Mouse (Mus musculus): Measurements from ENCODE around the gene Raph1. TPM values are rescaled to one million over a fixed set of nuclear protein-coding genes. Genes with fewer than 3 reads are reported as not detected.

Gene Raph1
- polyA plus RNA-seq, 1 experiment from 2014 or later: 23.6 TPM

GRCm38 (mm10) chr1:60604481-60605021 lies 37.6 kb upstream of the Raph1 start:
- TF ChIP-seq CTCF (IDR thresholded peaks at IDR 0.05) (no peak), EP300 (IDR thresholded peaks at IDR 0.05) (no peak)
- DNase-seq (ENCODE audit: low spot score): no peak
- Histone ChIP-seq H3K27me3 (replicated peaks; ENCODE audit: insufficient read depth, low read length) (no peaks in the 10 kb centered on the region), H3K36me3 (ENCODE audit: insufficient read depth, low read length) (no peaks in the 10 kb centered on the region), H3K9ac (replicated peaks; ENCODE audit: low read depth) (no peak overlapping the region), H3K4me3 (ENCODE audit: low read depth, low read length) (no peak overlapping the region), H3K9me3 (ENCODE audit: low read length) (no peaks in the 10 kb centered on the region), H3K27ac (ENCODE audit: low read length) (no peak overlapping the region), H3K4me2 (replicated peaks; ENCODE audit: low read depth, low read length) (no peak overlapping the region), H3K4me1 (ENCODE audit: insufficient read depth, low read depth, low read length) (0 out of 2 replicates have a peak, but pooled peaks cover 6% of the 10 kb centered on the region)
- no peak for ATAC-seq
- 80% methylated on average over 3 of the region's 3 CpGs for WGBS

GRCm38 (mm10) chr1:60600682-60601081 lies 33.8 kb upstream of the Raph1 start:
- H3K4me3 ChIP-seq (ENCODE audit: low read depth, low read length): no peak overlapping the region
- H3K27me3 ChIP-seq (replicated peaks; ENCODE audit: insufficient read depth, low read length): no peaks in the 10 kb centered on the region
- WGBS: 84% methylated on average over 6 of the region's 6 CpGs
- no peak overlapping the region for H3K4me2 ChIP-seq (replicated peaks; ENCODE audit: low read depth, low read length)
- TF ChIP-seq CTCF (IDR thresholded peaks at IDR 0.05) (no peak), EP300 (IDR thresholded peaks at IDR 0.05) (no peak)
- H3K36me3 ChIP-seq (ENCODE audit: insufficient read depth, low read length): no peaks in the 10 kb centered on the region
- ATAC-seq (no peak), DNase-seq (ENCODE audit: low spot score) (no peak)
- no peak overlapping the region for H3K9ac ChIP-seq (replicated peaks; ENCODE audit: low read depth)
- H3K4me1 ChIP-seq (ENCODE audit: insufficient read depth, low read depth, low read length): peaks cover 7% of the 10 kb centered on the region; the same call in 1 of the 2 replicates
- no peak overlapping the region for H3K27ac ChIP-seq (ENCODE audit: low read length)
- no peaks in the 10 kb centered on the region for H3K9me3 ChIP-seq (ENCODE audit: low read length)

GRCm38 (mm10) chr1:60599926-60600325 lies 33.0 kb upstream of the Raph1 start:
- no peak overlapping the region for H3K4me2 ChIP-seq (replicated peaks; ENCODE audit: low read depth, low read length)
- no peaks in the 10 kb centered on the region for H3K27me3 ChIP-seq (replicated peaks; ENCODE audit: insufficient read depth, low read length)
- H3K9me3 ChIP-seq (ENCODE audit: low read length): no peaks in the 10 kb centered on the region
- H3K27ac ChIP-seq (ENCODE audit: low read length): no peak overlapping the region
- H3K36me3 ChIP-seq (ENCODE audit: insufficient read depth, low read length): no peaks in the 10 kb centered on the region
- WGBS: 80% methylated on average over 3 of the region's 3 CpGs
- no peak overlapping the region for H3K9ac ChIP-seq (replicated peaks; ENCODE audit: low read depth)
- no peak for TF ChIP-seq EP300 (IDR thresholded peaks at IDR 0.05)
- TF ChIP-seq CTCF (IDR thresholded peaks at IDR 0.05): no peak
- H3K4me1 ChIP-seq (ENCODE audit: insufficient read depth, low read depth, low read length): peaks cover 7% of the 10 kb centered on the region; the same call in 1 of the 2 replicates
- DNase-seq (ENCODE audit: low spot score): no peak
- no peak for ATAC-seq
- H3K4me3 ChIP-seq (ENCODE audit: low read depth, low read length): no peak overlapping the region

DNA sequence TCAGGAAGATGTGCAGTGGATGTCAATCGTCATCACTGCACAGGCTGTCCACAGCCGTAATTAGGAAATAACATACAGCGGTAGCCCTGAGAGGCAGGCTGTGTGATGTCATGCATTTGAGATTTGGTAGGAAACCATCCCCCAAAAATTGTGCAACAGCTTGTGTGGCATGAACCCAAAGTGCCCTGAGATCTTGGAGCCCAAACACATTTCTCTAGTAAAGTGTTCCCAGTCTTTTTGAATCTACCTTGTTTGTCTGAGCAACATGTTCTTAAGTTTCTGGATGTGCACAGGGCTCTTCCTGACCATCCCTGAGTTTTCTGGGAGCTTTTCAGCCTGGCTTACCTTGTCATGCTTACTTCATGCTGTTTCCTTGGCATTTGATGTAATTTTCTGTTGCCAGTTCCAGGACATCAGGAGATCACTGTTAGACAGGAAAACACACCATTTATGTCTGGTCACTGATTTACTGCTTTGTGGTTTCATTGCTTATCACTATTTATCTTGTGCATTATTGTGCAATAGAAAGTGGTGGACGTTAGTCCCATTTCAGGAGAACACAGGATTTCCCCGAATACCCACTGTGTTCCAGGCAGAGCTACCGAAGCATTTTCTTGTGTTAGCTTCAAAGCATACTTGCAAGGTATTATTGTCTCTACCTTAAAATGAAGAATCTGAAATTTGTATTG lies 32.3 kb upstream of the Raph1 start:
- no peak overlapping the region for H3K27ac ChIP-seq (ENCODE audit: low read length)
- peak; percentile 67 for DNase-seq (ENCODE audit: low spot score)
- H3K4me3 ChIP-seq (ENCODE audit: low read depth, low read length): no peak overlapping the region
- peak; percentile 71 for ATAC-seq
- H3K36me3 ChIP-seq (ENCODE audit: insufficient read depth, low read length): no peaks in the 10 kb centered on the region
- WGBS: 38% methylated on average over 6 of the region's 6 CpGs
- no peaks in the 10 kb centered on the region for H3K9me3 ChIP-seq (ENCODE audit: low read length)
- H3K4me1 ChIP-seq (ENCODE audit: insufficient read depth, low read depth, low read length): peaks cover 7% of the 10 kb centered on the region; the same call in 1 of the 2 replicates
- H3K27me3 ChIP-seq (replicated peaks; ENCODE audit: insufficient read depth, low read length): no peaks in the 10 kb centered on the region
- TF ChIP-seq EP300 (IDR thresholded peaks at IDR 0.05) (peak; percentile 37; the same call in 1 of the 2 replicates), CTCF (IDR thresholded peaks at IDR 0.05) (no peak)
- H3K9ac ChIP-seq (replicated peaks; ENCODE audit: low read depth): no peak overlapping the region
- no peak overlapping the region for H3K4me2 ChIP-seq (replicated peaks; ENCODE audit: low read depth, low read length)

DNA sequence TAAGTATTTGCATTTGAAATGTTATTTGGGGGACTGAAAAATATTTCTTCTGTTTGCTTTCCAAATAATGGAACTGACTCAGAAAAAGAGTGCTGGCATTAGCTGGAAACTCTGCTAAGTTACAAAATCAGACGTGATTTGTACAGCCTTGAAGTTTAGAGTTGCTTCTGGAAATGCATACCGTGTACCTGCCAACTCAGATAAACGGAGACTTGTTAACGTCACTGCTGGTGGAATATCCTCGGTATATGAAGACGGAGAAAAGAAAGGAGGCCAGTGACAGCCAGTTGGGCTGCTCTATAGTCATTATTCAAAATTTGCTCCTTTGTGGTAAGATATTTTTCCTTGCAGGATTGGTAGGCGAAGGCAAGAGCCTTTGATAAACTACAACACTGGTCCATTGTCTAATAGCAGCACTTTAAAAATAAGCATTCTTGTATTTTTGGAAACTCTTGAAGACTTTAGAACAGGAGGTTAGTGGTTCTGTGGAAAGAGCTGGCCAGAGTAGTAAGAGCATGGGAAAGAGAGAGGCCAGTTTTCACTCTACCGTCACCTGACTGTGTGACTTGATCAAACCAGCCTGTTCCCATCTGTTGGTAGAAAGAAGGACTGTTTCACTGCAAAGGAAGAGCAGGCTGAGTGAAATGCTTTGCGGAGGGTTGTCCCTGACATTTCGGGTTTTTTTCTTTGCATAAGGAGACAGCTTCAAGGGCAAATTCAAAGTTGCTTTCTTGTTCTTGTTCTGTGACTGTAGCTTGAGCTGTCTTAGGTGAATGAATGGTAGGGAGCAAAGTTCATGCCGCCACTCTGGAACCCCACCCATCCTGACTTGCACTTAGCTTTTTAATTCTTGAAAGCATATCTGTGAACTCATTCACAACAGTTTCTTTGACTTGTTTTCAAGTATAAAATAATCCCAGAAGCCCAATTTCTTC lies 29.7 kb upstream of the Raph1 start:
- H3K9ac ChIP-seq (replicated peaks; ENCODE audit: low read depth): no peak overlapping the region
- peaks cover 7% of the 10 kb centered on the region; the same call in 1 of the 2 replicates for H3K4me1 ChIP-seq (ENCODE audit: insufficient read depth, low read depth, low read length)
- no peaks in the 10 kb centered on the region for H3K36me3 ChIP-seq (ENCODE audit: insufficient read depth, low read length)
- no peaks in the 10 kb centered on the region for H3K27me3 ChIP-seq (replicated peaks; ENCODE audit: insufficient read depth, low read length)
- peak; percentile 73 for ATAC-seq
- DNase-seq (ENCODE audit: low spot score): peak; percentile 52
- peak overlapping the region; percentile 17 for H3K4me2 ChIP-seq (replicated peaks; ENCODE audit: low read depth, low read length)
- no peak overlapping the region for H3K4me3 ChIP-seq (ENCODE audit: low read depth, low read length)
- H3K27ac ChIP-seq (ENCODE audit: low read length): peak overlapping the region; percentile 65
- no peaks in the 10 kb centered on the region for H3K9me3 ChIP-seq (ENCODE audit: low read length)
- no peak for TF ChIP-seq EP300 (IDR thresholded peaks at IDR 0.05)
- 40% methylated on average over 11 of the region's 11 CpGs for WGBS

DNA sequence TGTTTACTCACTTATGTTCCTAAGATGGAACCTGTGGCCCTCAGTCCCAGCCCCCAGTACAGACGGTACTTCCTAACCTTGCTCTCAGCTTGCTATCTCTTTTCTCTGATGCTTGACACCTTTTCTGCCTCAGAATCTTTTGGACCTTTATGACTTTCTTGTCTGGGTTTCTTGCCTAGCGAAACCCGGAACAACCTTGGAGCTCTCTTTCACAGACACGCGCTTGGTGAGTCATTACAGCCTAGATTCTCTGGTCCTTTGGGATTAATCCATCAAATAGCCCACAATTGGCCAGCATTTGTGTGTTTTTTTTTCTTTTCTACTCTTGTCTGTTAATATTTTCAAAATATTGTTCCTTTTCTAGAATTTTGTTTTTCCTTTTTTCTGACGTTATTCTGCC lies 26.2 kb upstream of the Raph1 start:
- DNase-seq (ENCODE audit: low spot score) (no peak), ATAC-seq (no peak)
- no peak overlapping the region for H3K27ac ChIP-seq (ENCODE audit: low read length)
- peaks cover 7% of the 10 kb centered on the region; the same call in 1 of the 2 replicates for H3K4me1 ChIP-seq (ENCODE audit: insufficient read depth, low read depth, low read length)
- TF ChIP-seq CTCF (IDR thresholded peaks at IDR 0.05) (no peak), EP300 (IDR thresholded peaks at IDR 0.05) (no peak)
- 89% methylated on average over 6 of the region's 6 CpGs for WGBS
- no peak overlapping the region for H3K9ac ChIP-seq (replicated peaks; ENCODE audit: low read depth)
- H3K36me3 ChIP-seq (ENCODE audit: insufficient read depth, low read length): no peaks in the 10 kb centered on the region
- no peak overlapping the region for H3K4me3 ChIP-seq (ENCODE audit: low read depth, low read length)
- H3K27me3 ChIP-seq (replicated peaks; ENCODE audit: insufficient read depth, low read length): no peaks in the 10 kb centered on the region
- peaks cover 3% of the 10 kb centered on the region; the same call in 1 of the 2 replicates for H3K9me3 ChIP-seq (ENCODE audit: low read length)
- H3K4me2 ChIP-seq (replicated peaks; ENCODE audit: low read depth, low read length): no peak overlapping the region
